Mouse (Mus musculus) cerebellum, adult 2 months (tissue): ENCODE data around the gene Dppa5a.

Experiments used
- CTCF ChIP-seq: fragments of 200-500 bp; IDR thresholded peaks from 2 replicates; pipeline ENCODE4 v1.5.1; 2011; ENCODE audit warnings: low read depth, mild to moderate bottlenecking, control low read depth, low read length, moderate library complexity, borderline replicate concordance; ENCODE audit not compliant: insufficient read depth
- POLR2A ChIP-seq: fragments of 200-500 bp; IDR thresholded peaks from 2 replicates; pipeline ENCODE4 v1.6.1; 2011; ENCODE audit warnings: low read length, control low read depth, borderline replicate concordance; ENCODE audit not compliant: insufficient read depth

GRCm38 (mm10) chr9:78374885-78375389, 7.0 kb upstream of the Dppa5a start:
- TF ChIP-seq CTCF: no peak
- TF ChIP-seq POLR2A: no peak
